Mouse (Mus musculus): Measurements from ENCODE around the gene Mxd4. TPM values are rescaled to one million over a fixed set of nuclear protein-coding genes. Genes with fewer than 3 reads are reported as not detected.

Mxd4 gene
- total RNA-seq, 1 experiment from 2014 or later: 161 TPM

DNA sequence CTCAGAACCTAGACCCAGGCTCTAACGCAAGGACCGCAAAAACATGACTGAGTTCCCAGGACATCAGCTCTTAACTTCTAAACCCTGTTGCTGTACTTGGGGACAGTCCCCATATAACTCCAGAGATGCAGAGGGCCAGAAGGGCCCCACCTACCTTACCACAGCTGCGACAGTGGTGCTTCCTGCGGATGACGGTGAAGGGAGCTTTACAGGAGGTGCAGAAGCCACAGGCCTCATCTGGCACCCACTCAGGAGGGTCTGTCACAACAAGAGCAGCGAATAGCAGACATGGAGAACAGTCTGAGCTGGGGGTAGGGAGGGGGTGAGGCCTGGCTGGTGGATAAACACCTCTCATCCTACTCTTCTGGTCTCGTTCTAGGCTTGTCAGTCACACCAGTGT, 8.9 kb upstream of the Mxd4 start:
- DNase-seq: no peak

DNA sequence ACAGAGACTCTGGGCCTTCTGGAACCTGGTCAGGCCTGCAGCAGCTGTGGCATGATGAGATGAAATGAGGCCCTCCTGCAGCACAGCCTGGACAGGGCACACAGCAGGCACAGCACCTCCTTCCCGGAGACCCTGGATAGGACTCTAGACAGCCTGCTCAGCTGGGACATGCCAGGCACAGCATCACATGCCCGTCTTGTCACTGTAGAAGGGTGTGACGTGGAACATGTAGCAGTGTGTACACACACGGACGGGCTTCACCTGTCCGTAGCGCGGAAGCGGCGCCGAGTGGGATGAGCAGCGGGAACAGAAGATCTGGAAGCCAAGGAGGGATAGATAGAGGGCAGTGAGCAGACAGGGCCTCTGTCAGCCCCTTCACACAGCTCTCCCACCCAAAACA, 8.3 kb upstream of the Mxd4 start:
- no peak for DNase-seq

DNA sequence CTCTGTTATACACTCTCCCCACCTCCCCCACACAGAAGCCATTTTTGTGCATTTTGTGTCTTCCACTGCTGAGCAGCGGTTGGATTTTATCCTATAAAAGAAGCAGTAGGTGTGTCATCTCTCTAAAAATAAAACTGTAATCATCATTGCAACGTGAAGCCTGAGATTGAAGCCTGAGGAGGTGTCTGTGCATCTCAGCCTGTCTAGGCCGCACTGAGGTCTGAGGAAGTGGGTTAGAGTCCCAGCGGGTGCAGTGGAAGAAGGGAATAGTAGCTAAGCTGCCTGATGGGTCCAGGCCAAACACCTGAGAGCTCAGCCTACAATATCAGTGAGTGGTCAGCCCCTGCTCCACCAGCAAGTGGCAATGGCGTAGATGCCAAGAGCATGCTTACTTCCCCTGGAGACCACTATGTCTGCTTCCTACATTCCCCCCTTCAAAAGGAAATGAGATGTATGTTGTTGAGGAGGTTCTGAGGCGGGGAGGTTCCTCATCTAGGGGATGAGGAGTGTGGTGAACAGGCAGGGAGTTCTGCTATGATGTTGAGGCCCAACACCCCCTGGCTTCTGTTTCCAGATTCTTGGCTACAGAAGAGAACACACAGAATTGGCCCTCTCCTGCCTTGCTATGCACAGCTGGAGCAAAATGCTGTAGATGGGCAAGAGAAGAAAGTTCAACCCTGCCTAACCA, 7.6 kb upstream of the Mxd4 start:
- DNase-seq: no peak

DNA sequence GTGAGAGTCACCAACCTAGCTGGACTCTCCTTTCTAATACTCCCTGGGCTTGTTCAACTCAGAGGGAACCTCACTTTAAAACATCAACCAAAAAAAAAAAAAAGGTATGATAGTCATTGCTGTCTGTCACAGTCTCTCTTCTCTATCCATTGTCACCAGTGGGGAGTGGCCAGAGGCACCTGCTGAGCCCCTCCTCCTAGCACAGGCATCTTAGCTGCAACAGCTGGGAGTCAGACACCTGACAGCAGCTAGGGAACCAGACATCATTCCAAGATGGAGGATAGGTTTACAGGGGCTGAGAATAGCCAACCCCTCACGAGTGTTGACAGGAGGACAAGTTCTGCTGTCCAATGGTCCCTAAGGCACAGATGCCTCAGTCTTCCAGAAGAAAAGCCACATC, 6.9 kb upstream of the Mxd4 start:
- DNase-seq: no peak

DNA sequence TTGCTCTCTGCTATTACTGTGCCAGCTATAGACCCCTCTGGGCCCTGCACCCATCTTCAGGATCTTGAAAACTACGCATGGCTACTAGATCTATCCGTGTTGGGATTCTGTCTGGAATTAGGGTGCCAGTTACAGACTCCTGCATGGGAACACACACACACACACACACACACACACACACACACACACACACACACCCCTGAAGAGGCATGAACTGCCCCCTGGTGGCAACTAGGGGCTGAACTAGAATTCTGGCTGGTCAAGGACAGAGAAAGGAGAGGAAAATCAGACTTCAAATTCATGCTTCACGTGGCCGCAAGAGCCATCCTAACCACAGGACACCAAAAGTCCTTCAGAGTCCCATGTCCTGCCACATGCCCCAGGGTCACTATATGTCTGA, 4.3 kb upstream of the Mxd4 start:
- no peak for DNase-seq

DNA sequence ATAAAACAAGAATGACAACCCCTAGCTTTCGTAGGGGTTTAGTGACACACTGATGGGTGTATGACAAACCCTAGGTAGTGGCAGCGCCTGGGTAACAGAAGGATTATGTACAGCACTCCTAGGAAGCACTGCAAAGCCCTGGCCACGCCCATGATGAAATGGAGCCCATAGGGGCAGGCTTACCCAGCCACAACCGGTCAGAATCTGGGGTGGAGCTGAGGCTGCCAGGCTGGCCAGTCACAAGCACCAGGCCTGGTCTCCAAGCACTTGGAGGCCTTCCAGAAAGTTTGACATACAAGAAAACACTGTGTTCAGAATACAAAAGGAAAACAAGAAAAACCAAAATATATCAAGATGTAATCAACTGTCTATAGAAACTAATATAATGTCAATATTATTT, 3.5 kb upstream of the Mxd4 start:
- peak; percentile 57 for DNase-seq

DNA sequence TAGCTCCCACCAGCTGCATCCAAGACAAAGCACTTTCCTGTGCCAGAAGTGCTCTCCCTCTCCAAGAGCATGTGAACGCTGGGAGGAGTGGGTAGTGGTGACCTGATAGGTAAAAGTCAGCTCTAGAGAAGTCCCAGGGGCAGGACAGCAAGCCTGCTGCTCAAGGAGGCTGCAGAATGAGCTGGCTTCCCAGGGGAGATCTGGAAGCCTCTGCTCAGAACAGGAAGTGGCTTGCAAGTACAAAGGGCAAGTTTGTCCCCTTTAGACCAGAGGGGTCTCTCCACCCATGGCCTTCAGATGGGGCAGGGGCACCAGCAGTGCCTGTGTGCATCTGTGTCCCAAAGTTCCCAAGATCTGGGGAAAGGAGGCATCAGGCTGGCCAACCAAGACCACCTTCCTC, 2.0 kb upstream of the Mxd4 start:
- no peak for DNase-seq

DNA sequence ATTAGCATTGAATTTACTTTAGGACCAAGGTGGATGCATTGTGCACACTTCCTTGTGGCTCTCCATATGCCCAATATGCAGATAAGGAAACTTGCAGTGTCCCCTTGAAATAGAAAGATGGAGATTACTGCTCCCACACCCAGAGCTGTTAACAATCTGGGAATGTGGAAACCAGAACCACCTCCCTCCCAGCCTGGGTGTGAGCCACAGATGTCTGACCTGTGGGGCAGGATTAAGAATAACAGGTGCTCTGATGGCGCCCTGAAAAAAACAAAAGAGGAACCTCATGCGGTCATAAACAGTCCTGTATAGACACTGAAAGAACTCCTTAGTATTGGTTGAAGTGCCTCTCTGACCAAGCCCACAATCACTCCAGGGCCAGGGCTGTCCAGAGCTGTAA, 1.3 kb upstream of the Mxd4 start:
- DNase-seq: no peak

DNA sequence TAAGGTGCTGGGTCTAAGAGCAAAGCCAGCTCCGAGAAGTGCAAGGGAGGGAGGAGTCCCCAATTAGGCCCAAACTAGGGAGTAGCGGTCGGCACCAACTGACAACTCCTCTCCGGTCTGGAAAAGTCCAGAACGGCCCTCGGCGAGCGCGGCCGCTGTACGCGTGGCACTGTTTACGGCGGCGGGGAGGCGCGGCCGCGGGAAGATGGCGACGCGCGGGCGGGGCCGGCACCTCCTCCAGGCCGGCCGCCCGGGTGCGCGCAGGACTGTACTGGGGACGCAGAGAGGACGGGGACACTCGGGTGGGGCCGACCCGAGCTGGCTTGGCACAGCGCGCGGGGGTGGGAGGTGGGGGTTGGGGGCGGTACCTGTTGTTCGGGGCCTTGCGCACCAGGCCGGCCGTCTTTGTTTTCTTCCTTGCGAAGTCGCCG, 544 bp downstream of the Mxd4 start:
- DNase-seq: peak; percentile 76

DNA sequence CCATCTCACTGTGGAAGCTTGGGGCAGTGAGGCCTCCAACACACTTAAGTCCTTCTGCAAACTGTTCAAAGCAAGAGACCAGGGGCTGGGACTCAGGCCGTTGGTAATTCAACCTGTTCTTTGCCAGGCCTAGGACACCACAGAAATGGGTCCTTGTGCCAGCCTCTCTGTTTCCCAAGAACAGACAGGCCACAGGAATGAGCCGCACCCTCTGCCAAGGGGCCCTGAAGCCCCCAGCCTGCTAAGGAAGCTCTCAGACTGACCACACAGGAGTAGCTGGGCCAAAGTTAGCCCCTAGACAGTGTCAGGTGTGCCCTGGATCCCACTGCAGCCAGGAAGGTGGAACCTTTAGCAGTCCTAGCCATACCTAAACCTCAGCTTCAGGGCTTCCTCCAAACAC, 1.1 kb downstream of the Mxd4 start:
- peak; percentile 4 for DNase-seq

DNA sequence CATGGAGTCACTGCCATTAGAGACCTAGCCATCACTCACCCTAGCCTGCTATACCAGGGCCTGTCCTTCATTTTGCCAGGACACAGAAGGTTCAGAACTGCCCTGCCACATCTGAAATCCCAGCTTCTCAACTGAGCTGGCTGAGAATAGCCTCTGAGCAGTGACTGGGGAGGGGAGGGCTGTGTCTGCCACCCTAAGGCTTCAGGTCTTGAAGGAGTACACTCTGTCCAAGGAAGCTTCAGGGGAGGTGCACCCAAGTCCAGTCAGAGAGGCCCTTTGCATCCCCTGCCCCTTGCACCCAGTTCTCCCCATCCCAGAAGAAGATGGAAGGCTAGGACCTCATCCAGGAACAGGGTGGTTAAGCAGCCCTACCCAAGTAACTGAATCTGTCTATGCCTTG, 1.7 kb downstream of the Mxd4 start:
- peak; percentile 0 for DNase-seq

DNA sequence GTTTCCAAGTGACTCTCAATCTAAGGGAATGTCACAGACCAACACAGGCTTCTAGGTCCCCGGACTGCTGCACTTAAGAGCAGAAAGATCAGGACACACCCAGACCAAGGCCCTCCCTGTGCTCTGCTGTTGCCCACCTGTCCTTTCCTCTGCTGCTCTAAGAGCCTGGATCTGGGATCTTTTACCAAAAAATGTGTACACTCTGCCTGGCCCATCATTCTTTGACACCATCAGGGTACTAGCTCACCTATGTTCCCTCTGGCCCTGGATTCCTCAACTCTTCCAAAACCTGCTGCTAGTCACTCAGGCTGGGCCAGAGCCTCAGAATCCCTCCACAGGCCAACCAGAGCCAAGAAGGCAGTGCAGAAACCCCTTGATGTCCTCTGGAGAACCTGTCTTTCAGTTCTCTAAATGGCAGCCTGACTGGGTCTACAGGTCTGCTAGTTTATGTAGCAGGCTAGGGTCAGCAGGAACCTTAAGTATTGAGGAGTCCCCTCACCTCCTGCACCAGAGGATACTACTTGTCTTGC, 2.4 kb downstream of the Mxd4 start:
- DNase-seq: no peak

DNA sequence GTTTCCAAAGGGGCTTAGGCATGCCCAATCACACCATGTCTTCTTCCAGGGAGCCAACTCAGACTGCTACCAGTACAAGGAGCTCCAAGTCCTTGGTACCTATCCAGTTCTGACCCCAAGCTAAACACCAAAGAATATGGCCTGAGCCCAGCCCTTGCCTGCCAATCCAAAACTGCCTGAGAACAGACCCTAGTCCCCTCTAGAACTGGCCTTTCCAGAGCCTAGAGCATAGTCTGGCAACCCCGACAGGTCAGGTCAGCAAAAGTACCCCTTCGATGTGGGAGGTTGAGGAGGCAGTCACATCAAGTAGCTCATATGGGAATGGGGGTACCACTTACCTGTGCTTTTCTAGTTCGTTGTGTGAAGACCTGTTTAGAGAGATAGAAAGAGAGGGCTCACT, 3.5 kb downstream of the Mxd4 start:
- DNase-seq: no peak

DNA sequence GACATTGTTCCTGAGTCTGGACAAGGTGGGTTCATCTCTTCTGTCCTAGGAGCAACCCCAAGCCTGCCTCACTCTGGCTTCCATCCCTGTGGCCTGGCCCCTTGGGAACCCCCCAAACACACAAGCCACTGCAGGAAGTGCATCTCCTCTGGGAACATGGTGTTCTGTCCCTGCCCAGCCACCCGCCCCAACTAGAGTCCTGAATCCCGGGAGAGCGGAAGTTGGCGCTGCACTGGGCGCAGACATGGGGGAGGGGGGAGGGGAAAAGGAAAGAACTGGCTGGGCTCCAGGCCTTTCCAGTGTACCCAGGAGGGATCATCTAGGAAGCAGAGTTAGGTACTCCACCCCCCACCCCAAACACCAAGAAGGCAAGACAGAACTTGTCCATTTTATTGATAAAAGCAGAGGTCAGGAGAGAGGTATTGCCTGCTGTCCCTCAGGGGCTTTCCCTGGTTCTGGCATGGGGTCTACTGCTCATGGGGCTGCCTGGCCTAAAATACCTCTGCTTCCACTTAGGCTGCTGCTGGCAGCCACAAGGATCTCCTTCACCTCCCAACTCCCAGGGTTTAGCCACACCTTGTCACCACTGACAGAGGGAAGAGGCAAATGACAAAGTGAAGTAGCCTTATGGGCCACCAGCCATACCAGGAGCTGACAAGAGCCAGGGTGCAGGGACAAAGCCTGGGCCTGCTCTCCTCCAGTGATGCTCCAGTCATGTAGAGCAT, 4.2 kb downstream of the Mxd4 start:
- DNase-seq: peak; percentile 51

DNA sequence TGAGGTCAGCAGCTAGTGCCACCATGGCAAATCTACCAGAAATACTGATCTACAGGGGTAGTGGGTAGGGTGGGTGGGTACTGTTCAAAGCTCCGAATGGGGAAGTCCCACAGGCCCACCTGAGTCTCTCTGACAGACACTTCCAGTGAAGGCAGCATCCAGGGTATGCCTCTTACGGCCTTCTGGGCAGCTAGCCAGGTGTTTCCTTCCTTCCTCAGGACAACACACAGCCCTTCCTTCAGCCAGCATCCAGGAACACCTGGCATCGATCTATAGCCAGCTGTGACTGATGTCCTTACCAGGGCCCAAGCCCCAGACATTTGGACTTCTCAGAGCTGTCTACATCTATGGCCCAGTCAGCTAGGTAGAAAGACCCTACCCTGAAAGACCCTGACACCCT, 5.0 kb downstream of the Mxd4 start:
- peak; percentile 37 for DNase-seq

DNA sequence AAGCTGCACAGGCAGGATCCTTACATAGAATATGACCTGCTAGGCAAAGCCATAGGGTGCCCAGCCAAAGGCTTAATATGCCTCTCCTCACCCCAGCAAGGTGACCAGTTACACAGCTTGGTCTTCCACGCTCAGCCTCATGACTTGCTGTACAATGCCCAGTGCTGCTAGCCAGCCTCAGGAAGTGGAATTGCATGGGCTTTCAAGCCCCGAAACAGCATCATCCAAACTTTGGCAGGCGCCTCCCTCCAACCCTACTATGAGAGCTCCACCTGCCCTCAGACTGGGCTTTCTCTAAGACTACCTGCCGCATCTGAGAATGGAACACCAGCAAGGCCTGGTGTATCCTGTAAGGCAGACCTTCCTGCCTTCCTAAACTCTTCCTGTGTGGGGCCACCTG, 9.7 kb downstream of the Mxd4 start:
- no peak for DNase-seq

DNA sequence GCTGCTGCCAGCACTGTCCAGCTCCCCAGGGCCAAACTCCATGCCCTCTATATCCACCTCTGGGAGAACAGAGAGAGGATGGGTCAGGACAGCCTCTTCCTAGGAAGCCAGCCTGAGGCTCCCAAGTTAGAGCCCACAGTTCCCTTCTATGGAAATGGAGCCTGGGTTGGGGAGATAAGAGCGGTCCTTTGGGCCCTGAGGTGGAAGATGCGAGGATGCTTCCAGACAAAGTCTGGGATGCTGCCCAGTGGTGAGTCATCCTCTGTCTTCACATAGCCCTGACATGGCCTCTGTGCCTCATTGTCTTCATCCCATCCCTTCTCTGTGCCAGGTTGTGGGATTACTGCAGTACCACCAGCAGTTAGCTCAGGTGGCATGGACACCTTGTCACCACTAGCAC, 10.4 kb downstream of the Mxd4 start:
- peak; percentile 60 for DNase-seq

DNA sequence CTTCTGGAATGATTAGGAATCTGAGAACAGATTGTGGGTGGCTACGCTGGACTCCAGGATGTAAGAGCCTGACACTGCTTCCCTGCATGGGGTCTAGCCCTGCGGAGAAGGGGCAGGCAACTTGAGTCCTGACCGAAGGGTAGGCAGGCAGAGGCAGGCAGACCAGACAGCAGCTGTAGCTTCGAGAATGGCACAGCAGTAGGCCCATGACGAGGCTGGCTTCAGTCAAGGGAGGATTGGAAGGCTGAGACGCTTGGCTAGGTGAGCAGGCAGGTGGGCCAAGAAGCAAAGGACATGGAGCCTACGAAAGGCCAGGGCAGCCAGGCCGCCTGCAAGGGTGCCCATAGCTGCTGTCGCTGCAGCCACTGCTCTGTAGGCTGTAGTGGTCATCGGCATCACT, 10.8 kb downstream of the Mxd4 start:
- no peak for DNase-seq

DNA sequence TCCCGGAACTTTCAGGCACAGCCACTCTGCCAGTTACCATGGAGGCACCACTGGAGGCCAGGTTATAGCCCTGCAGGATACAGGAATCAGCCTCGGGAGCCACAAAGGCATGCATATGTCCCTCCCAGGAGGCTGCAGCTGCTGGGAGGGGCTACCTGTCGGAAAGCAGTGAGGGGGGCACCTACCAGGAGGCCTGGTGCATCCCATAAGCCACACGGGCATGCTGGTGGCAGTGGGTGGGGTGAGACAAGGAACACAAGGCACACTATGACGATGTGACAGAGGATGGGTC, 12.2 kb downstream of the Mxd4 start:
- no peak for DNase-seq

DNA sequence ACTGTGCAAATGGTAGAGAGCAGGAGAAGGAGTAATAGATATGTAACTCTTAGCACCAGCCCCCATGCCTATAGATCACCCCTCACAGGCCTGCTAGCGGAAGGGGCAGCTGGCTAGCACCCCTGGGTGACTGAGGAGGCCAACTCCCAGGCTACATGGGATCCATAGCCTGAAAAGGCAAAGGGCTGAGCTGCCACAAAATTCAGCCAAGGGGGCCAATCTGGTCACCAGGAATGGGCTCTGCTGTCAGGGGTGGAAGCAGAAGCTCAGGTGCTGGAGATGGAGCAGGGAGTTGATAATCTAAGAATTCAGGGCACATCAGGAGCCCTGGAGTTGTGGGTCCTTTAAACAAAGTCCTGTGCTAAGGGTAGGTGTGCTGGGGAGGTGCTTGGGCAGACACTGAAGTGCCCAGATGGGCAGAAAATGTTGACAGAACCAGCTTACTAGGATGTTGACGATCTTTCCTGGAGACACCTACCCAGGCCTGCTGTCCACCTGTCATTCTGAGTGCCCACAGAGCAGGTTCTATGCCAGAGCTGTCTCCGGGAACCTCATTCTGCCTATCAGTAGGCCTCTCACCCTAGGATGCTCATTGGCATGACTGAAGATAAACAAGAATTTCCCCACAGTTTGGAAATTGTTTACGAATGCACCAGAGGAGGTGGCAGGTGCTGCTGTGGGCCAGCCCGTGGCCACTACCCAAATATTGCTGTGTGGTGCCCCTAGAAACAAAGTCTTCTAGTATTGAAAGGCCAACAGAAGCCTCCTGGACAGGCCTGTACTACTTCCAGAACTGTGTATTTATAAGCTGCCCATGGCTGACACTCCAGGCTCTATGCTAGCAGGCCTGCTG, 12.7 kb downstream of the Mxd4 start:
- DNase-seq: no peak

DNA sequence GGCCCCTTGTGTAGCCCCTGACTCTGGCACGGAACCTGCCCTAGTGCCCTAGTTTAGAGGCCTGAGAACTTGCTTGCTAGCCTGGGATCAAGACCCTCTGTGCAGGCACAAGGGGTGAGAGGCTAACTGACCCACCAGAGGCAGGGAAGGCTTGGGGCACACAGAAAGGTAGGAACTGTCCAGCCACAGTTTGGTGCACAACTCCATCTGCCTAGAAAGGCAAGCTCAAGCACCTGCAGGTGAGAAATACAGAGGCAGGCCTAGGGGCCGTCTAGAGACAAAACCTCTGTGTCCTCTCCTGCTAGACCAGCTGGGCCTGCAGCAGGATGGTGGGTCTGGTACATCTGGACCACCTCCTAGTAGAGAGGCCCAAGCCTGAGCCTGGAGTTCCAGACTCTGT, 13.5 kb downstream of the Mxd4 start:
- no peak for DNase-seq

DNA sequence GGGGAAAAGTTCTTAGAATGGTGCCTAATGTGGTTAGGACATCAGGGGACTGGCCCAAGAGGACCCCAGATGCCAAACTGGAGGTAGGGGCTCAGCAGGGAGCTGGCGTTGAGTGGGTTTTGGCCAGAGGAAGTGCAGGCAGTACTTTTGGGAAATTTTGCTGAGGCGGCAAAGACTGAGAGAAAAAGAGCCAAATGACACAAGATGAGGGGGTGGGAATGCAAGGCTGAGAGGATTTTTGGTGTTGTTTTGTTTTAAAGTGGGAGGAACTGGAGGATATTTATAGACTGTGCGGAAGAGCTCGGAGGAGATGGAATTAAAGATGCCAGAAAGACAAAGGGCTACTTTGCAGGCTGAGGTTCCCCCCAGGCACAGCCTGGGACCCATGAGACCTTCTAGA, 16.8 kb downstream of the Mxd4 start:
- DNase-seq: no peak

DNA sequence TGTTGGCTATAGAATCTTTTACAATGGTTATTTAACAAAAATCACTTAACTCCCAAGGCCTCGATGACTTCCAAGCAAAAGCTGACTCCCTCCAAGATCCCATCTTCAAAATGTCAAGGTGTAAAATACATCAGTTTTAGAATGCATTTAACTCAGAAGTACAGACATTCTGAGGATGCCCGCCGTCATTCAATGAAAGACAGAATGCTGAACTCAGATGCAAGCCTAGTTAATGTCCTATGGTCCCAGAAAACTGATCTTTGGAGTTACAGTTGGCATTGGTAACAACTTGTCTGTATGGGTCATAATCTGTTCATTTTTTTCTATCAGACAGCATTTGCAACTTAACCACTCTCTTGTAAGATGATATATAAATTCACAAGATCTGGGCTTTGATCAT, 17.6 kb downstream of the Mxd4 start:
- no peak for DNase-seq
